Mouse (Mus musculus) liver, adult 2 months (tissue): ENCODE data around the gene Cacybp. TPM values are rescaled to one million over a fixed set of nuclear protein-coding genes. Genes with fewer than 3 reads are reported as not detected.

Experiments
- DNase-seq: peaks from one replicate; pipeline ENCODE4 v3.0.0-alpha.2; 2011; ENCODE audit warnings: low read depth, low spot score; ENCODE audit errors: extremely low read depth
- H3K27ac ChIP-seq: fragments of 200-500 bp; replicated peaks from 2 replicates; pipeline ENCODE4 v1.5.1; 2012; ENCODE audit warnings: low read depth, mild to moderate bottlenecking, control low read depth, inconsistent platforms, low read length; ENCODE audit not compliant: insufficient read depth
- H3K27me3 ChIP-seq: fragments of 200-500 bp; 2 replicates; pipeline ENCODE4 v1.6.1; 2012; ENCODE audit warnings: mild to moderate bottlenecking, moderate library complexity, low read length, inconsistent platforms; ENCODE audit not compliant: control insufficient read depth, insufficient read depth
- H3K36me3 ChIP-seq: fragments of 200-500 bp; 2 replicates; pipeline ENCODE4 v1.6.1; 2012; ENCODE audit warnings: low read length, inconsistent platforms; ENCODE audit not compliant: control insufficient read depth, insufficient read depth
- H3K4me1 ChIP-seq: fragments of 200-500 bp; 2 replicates; pipeline ENCODE4 v1.6.1; 2011; ENCODE audit warnings: low read length; ENCODE audit not compliant: control insufficient read depth, insufficient read depth
- H3K4me3 ChIP-seq: fragments of 200-500 bp; 2 replicates; pipeline ENCODE4 v1.5.1; 2011; ENCODE audit warnings: low read depth, mild to moderate bottlenecking, control low read depth, low read length, moderate library complexity; ENCODE audit not compliant: insufficient read depth
- H3K79me2 ChIP-seq: fragments of 200-500 bp; 2 replicates; pipeline ENCODE4 v1.6.1; 2012; ENCODE audit warnings: inconsistent platforms, mild to moderate bottlenecking, low read length, moderate library complexity; ENCODE audit not compliant: control insufficient read depth, insufficient read depth
- H3K9ac ChIP-seq: fragments of 200-500 bp; 2 replicates; pipeline ENCODE4 v1.6.1; 2012; ENCODE audit warnings: low read depth, mild to moderate bottlenecking, control low read depth, inconsistent platforms, low read length
- CTCF ChIP-seq: fragments of 200-500 bp; IDR thresholded peaks from 2 replicates; pipeline ENCODE4 v1.5.1; 2011; ENCODE audit warnings: low read depth, low read length, control low read depth
- POLR2A ChIP-seq: fragments of 200-500 bp; IDR thresholded peaks from 2 replicates; pipeline ENCODE4 v1.6.1; 2011; ENCODE audit warnings: low read length, control low read depth; ENCODE audit not compliant: insufficient read depth; ENCODE audit errors: extremely low read depth
- WGBS: fragments of 180-500 bp; shearing (Covaris S2); methylation state at CpG from one replicate; pipeline ENCODE4 v1.1.7; 2018; 5-methylcytosine and 5-hydroxymethylcytosine counted together
- polyA plus RNA-seq: library from polyadenylated mRNA; depleted of rRNA; stranded (reverse); fragments of >200 nt; gene quantifications from 2 replicates; pipeline ENCODE4 v1.2.3, GENCODE M21; 2012
- total RNA-seq: library from RNA; depleted of rRNA; stranded (reverse); fragments of >200 nt; gene quantifications from 2 replicates; pipeline ENCODE4 v1.2.3, GENCODE M21; 2014

Cacybp gene
- total and polyA plus RNA-seq, 2 experiments: 5.8 to 26.7 TPM

DNA sequence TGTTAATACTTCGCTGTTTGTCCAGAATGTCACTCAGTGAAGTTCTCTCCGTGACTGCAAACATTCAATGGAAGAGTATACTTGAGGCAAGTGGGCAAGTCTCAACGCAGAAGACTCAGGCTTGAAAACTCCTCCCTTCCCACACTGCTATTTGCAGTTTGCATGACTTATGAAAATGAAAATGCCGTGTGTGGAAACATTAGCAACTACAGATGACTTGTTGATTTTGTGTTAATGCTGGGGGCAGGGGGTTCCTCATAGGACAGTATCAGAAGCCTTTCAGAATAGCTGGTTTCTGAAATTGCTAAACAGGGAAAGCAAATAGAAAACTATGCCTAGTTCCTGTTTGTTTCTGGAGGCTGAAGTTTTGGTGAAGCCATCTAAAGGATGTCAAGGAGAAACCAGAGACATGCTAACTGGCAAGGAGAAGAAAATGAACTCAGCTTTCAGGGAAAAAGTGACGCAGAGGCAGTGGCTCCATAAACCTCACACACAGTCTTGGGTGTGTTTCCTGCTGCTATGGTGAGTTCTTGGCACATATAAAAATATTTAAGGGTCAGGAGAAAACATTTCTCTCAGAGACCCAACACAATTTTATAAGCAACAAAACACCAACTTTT, 38.8 kb upstream of the Cacybp start:
- Histone ChIP-seq H3K36me3 (peaks cover 7% of the 10 kb centered on the region), H3K27ac (no peak overlapping the region), H3K79me2 (no peaks in the 10 kb centered on the region), H3K27me3 (no peaks in the 10 kb centered on the region), H3K9ac (no peak overlapping the region), H3K4me3 (no peak overlapping the region), H3K4me1 (no peaks in the 10 kb centered on the region)
- no peak for DNase-seq
- TF ChIP-seq CTCF (no peak), POLR2A (no peak)
- WGBS: 83% methylated on average over 5 of the region's 5 CpGs

DNA sequence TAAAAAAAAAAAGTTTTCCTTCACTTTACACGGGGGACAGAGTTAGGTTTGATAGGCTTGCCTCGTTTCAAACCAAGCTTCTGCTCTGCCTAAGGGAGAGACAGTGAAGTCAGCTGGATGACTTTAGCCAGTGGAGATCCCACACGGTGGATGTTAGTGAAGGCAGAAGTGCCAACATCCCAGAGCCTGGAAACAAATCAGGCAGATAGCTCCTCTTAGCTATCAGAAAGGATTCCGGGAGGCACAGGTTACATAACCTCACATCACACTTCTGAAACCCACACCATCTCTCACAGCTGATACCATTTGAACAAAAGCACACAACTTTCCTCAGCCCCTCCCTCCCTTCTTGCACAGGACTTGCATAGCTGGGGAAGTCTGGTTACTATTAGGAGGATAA, 38.1 kb upstream of the Cacybp start:
- Histone ChIP-seq H3K4me3 (no peak overlapping the region), H3K9ac (no peak overlapping the region), H3K79me2 (no peaks in the 10 kb centered on the region), H3K27ac (no peak overlapping the region), H3K36me3 (peaks cover 4% of the 10 kb centered on the region), H3K27me3 (no peaks in the 10 kb centered on the region), H3K4me1 (no peaks in the 10 kb centered on the region)
- 65% methylated on average over 4 of the region's 4 CpGs for WGBS
- DNase-seq: no peak
- TF ChIP-seq CTCF (no peak), POLR2A (no peak)

DNA sequence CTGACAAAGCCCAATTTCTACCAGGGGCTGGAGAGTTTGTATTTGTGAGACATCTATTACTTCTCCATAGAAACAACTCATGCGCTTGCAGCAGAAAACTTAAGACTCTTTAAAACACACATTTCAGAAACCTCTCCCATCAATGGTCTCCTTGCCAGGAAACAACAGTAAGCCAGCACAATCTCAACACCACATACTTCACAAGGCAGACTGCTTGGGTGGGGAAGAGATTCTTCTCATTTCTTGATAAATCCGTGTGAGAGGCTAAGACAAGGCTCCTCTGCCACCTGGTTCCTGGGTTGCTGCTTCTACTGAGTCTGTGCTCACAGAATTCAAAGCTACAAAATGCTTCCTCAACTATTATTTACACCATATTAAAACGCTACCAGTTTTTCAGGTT, 37.1 kb upstream of the Cacybp start:
- TF ChIP-seq POLR2A (no peak), CTCF (no peak)
- Histone ChIP-seq H3K36me3 (no peaks in the 10 kb centered on the region; the same call in 1 of the 2 replicates), H3K4me3 (no peak overlapping the region), H3K9ac (no peak overlapping the region), H3K79me2 (no peaks in the 10 kb centered on the region), H3K4me1 (no peaks in the 10 kb centered on the region), H3K27me3 (no peaks in the 10 kb centered on the region), H3K27ac (no peak overlapping the region)
- WGBS: 87% methylated on average over 3 of the region's 3 CpGs
- no peak for DNase-seq

DNA sequence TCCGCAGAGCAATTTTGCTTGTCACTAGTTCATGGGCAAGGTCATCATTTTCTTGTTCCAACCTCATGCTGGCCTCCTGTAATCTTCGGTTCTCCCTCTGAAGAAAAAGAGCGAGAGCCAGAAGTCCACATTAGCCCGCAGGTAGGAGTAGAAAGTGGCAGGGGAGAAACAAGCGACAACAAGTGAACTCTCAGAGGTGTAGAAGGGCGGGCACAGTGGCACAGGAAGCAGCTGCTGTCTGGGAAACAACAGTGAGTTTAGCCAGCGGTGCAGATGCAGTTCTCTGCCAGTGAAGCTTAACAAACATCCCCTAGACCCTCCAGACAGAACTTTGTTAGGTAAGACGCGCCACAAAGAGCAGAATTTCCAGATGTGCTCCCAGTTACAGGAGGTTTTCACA, 34.8 kb upstream of the Cacybp start:
- no peak for DNase-seq
- no peaks in the 10 kb centered on the region for H3K4me1 ChIP-seq
- TF ChIP-seq POLR2A (no peak), CTCF (no peak)
- H3K36me3 ChIP-seq: no peaks in the 10 kb centered on the region; the same call in 1 of the 2 replicates
- H3K27me3 ChIP-seq: no peaks in the 10 kb centered on the region
- no peaks in the 10 kb centered on the region for H3K79me2 ChIP-seq
- no peak overlapping the region for H3K9ac ChIP-seq
- H3K4me3 ChIP-seq: no peak overlapping the region
- 91% methylated on average over 9 of the region's 9 CpGs for WGBS
- no peak overlapping the region for H3K27ac ChIP-seq

DNA sequence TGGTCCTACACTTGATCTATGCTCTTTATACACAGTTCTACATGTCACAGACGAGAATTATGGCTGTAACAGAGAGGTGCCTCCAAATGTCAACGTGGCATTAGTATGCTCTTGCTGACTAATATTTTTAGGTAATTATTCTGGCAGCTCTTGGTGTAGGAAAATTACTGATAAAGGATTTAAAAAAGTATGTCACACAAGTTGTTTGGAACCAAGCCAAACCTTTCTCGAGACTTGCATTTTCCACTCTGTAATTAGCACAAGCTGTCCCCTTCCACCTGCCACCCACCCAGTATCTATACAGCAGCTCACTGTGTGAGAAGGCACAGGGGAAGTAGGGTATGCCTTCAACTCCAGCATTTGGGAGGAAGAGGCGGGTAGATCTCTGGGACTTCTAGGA, 34.2 kb upstream of the Cacybp start:
- no peak for DNase-seq
- no peaks in the 10 kb centered on the region for H3K79me2 ChIP-seq
- H3K9ac ChIP-seq: no peak overlapping the region
- H3K36me3 ChIP-seq: peaks cover 3% of the 10 kb centered on the region; the same call in 1 of the 2 replicates
- no peak for TF ChIP-seq POLR2A
- no peak for TF ChIP-seq CTCF
- WGBS: 86% methylated on average over 4 of the region's 4 CpGs
- no peak overlapping the region for H3K4me3 ChIP-seq
- H3K4me1 ChIP-seq: no peaks in the 10 kb centered on the region
- no peaks in the 10 kb centered on the region for H3K27me3 ChIP-seq
- no peak overlapping the region for H3K27ac ChIP-seq

DNA sequence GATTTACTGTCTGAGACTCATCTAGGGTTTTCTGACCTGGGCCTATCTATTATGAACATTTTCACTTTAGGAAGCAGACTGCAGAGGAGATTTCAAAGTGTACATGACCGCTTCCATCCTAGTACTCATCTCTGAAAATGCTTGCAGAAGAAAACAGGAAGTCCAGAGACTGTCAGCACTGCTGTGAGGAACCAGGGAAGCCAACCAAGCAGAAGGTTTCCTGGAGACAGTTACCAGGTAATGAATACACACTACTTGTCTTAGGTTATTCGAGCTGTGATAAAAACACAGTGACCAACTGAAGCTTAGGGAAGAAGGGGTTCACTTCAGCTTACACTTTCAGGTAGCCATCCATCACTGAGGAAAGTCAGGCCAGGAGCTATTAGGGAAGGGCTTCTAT, 33.3 kb upstream of the Cacybp start:
- peaks cover 3% of the 10 kb centered on the region; the same call in 1 of the 2 replicates for H3K36me3 ChIP-seq
- H3K4me3 ChIP-seq: no peak overlapping the region
- 82% methylated on average over 2 of the region's 2 CpGs for WGBS
- no peaks in the 10 kb centered on the region for H3K4me1 ChIP-seq
- TF ChIP-seq CTCF: no peak
- TF ChIP-seq POLR2A: no peak
- DNase-seq: no peak
- no peaks in the 10 kb centered on the region for H3K27me3 ChIP-seq
- no peaks in the 10 kb centered on the region for H3K79me2 ChIP-seq
- no peak overlapping the region for H3K27ac ChIP-seq
- no peak overlapping the region for H3K9ac ChIP-seq
